Comparison of ENCODE assay signal across 27 mouse cellular contexts in genomic region chr9:111429363-111429750, GRCm38 (mm10). TPM values are rescaled to one million over a fixed set of nuclear protein-coding genes. Genes with fewer than 3 reads are reported as not detected.
DNase-seq lines count a peak whose midpoint lies in the region; ATAC-seq and TF ChIP-seq lines count a peak whose summit lies in the region.
"Had no signal": no experiment of that assay in that cellular context is flagged by ENCODE, and none has a peak within 500 bp of the region (broad histone marks: within the 10 kb centered on the region; RNA-seq: fewer than 3 reads in every experiment).

No protein-coding gene starts in this region.

- peaks cover 7% of the 10 kb centered on the region for H3K4me1 ChIP-seq in heart, embryonic 11.5 days (ENCODE audit: control insufficient read depth, insufficient read depth, low read length)
- H3K4me1 ChIP-seq in heart, adult 2 months (ENCODE audit: control insufficient read depth, insufficient read depth, low read length): no peaks in the 10 kb centered on the region; the same call in 1 of the 2 replicates
- H3K4me1 ChIP-seq: kidney, embryonic 15.5 days; limb, embryonic 15.5 days; liver, embryonic 15.5 days; megakaryocyte, embryonic 14.5 days had no signal

- H3K9me3 ChIP-seq in heart, embryonic 11.5 days (replicated peaks; ENCODE audit: control insufficient read depth, low read length): no peaks in the 10 kb centered on the region
- H3K9me3 ChIP-seq: forebrain, embryonic 10.5 days; hindbrain, embryonic 12.5 days; kidney, embryonic 15.5 days; limb, embryonic 15.5 days; liver, embryonic 15.5 days; midbrain, embryonic 13.5 days had no signal

- DNase-seq in heart, adult 2 months: no peak
- peak; percentile 94 for DNase-seq in Muller cell, postnatal 12 days (ENCODE audit: inconsistent ontology term)
- peak; percentile 21 for DNase-seq in forelimb bud, embryonic 11.5 days (ENCODE audit: low read depth, low spot score)
- peak; percentile 35 for DNase-seq in lung, postnatal 25 days (ENCODE audit: low spot score)
- no peak for DNase-seq in thymus, postnatal 14 days
- no peak for DNase-seq in left cerebral cortex, adult 8-10 months (ENCODE audit: low spot score in 2 of 2)
- no peak for DNase-seq in urinary bladder, postnatal 25 days (ENCODE audit: low spot score)
- DNase-seq: adrenal gland, postnatal 10 days; cerebellum, adult 2 months; cerebellum, postnatal 25 days; gastrocnemius, postnatal 36 days; kidney, postnatal 36 days; thymus, adult 2 months had no signal

- no peak overlapping the region for H3K9ac ChIP-seq in heart, embryonic 11.5 days (ENCODE audit: low read depth, low read length)
- H3K9ac ChIP-seq in heart, adult 2 months (ENCODE audit: low read depth, low read length): no peak overlapping the region
- H3K9ac ChIP-seq: hindbrain, embryonic 12.5 days; kidney, embryonic 15.5 days; limb, embryonic 15.5 days; liver, embryonic 15.5 days; midbrain, embryonic 13.5 days had no signal

- H3K27me3 ChIP-seq in heart, embryonic 11.5 days (ENCODE audit: control insufficient read depth, insufficient read depth, low read length): no peaks in the 10 kb centered on the region
- H3K27me3 ChIP-seq in heart, adult 2 months (ENCODE audit: control insufficient read depth, insufficient read depth, low read length): no peaks in the 10 kb centered on the region
- H3K27me3 ChIP-seq: hindbrain, embryonic 12.5 days; kidney, embryonic 15.5 days; limb, embryonic 15.5 days; liver, embryonic 15.5 days; megakaryocyte, embryonic 14.5 days; midbrain, embryonic 13.5 days had no signal

- intact Hi-C loops in heart, adult 2 months (cut with DNase I): no loop called here

- peak; percentile 77; the same call in 1 of the 2 replicates for ATAC-seq in heart, embryonic 11.5 days (replicated peaks; ENCODE audit: insufficient number of reproducible peaks, low FRiP score, low TSS enrichment)
- ATAC-seq: forebrain, embryonic 16.5 days; intestine, postnatal 0 days; midbrain, embryonic 13.5 days had no signal

- no peak overlapping the region for H3K27ac ChIP-seq in heart, embryonic 11.5 days (ENCODE audit: low read depth, low read length)
- no peak overlapping the region for H3K27ac ChIP-seq in heart, adult 2 months
- H3K27ac ChIP-seq: forebrain, embryonic 10.5 days; hindbrain, embryonic 12.5 days; kidney, embryonic 15.5 days; limb, embryonic 15.5 days; liver, embryonic 15.5 days; midbrain, embryonic 13.5 days had no signal

- no peaks in the 10 kb centered on the region for H3K79me2 ChIP-seq in heart, adult 2 months (replicated peaks; ENCODE audit: control insufficient read depth, insufficient read depth, low read length)

- H3K4me2 ChIP-seq in heart, embryonic 11.5 days: no peak overlapping the region
- H3K4me2 ChIP-seq: hindbrain, embryonic 12.5 days; kidney, embryonic 15.5 days; limb, embryonic 15.5 days; liver, embryonic 15.5 days; midbrain, embryonic 13.5 days had no signal

- TF ChIP-seq CTCF in heart, adult 2 months (IDR thresholded peaks at IDR 0.05): no peak

- 33% methylated on average over 2 of the region's 2 CpGs for WGBS in heart, embryonic 11.5 days (ENCODE audit: insufficient replicate concordance)
- WGBS in heart, adult 2 months: 42% methylated on average over 2 of the region's 2 CpGs

- no peak for TF ChIP-seq POLR2A in heart, adult 2 months (IDR thresholded peaks at IDR 0.05; ENCODE audit: insufficient read depth, low read depth, low read length)

- no peak overlapping the region for H3K4me3 ChIP-seq in heart, embryonic 11.5 days (ENCODE audit: low read depth, low read length)
- no peak overlapping the region for H3K4me3 ChIP-seq in heart, adult 2 months
- H3K4me3 ChIP-seq: forebrain, embryonic 10.5 days; hindbrain, embryonic 12.5 days; kidney, embryonic 15.5 days; limb, embryonic 15.5 days; liver, embryonic 15.5 days; megakaryocyte, embryonic 14.5 days; midbrain, embryonic 13.5 days had no signal

- no peaks in the 10 kb centered on the region for H3K36me3 ChIP-seq in heart, embryonic 11.5 days (ENCODE audit: control insufficient read depth, insufficient read depth, low read length)
- H3K36me3 ChIP-seq in heart, adult 2 months (ENCODE audit: control insufficient read depth, insufficient read depth, low read length): no peaks in the 10 kb centered on the region
- H3K36me3 ChIP-seq: forebrain, embryonic 10.5 days; hindbrain, embryonic 12.5 days; kidney, embryonic 15.5 days; limb, embryonic 15.5 days; liver, embryonic 15.5 days; midbrain, embryonic 13.5 days had no signal

- TF ChIP-seq EP300 in heart, adult 2 months (IDR thresholded peaks at IDR 0.05; ENCODE audit: insufficient read depth, low read depth, low read length): no peak

RNA-seq across cellular contexts. Expression of gene Dclk3, which starts 9.5 kb away (rescaled TPM):
- 1.3 and 2.0 TPM in 2 replicates for polyA plus RNA-seq in heart, embryonic 11.5 days (2014; fragmentation: Nextera tagmentation; extraction: Ambion mirVana)
- under 1 TPM; 0.23 to 0.39 TPM for total RNA-seq in heart, adult 2 months (2021)
- polyA plus RNA-seq in heart, adult 2 months (2012; rRNA removed): 0.33 and 0.44 TPM in 2 replicates
- 10 to 100 TPM; 51.1 to 57.2 (median 55.9) TPM for total RNA-seq in left cerebral cortex, adult 8-10 months (2022)
- total RNA-seq: MEL; monocyte, adult 5-6 weeks; neutrophil, adult 5-6 weeks had no signal
- polyA plus RNA-seq: C2C12; liver, embryonic 15.5 days had no signal

Comparison
In these comparisons a context has a peak if more than half of its experiments do, and no peak if none do; other contexts are left out.
1. DNase-seq: peak in Muller cell, postnatal 12 days (single experiment), forelimb bud, embryonic 11.5 days (single experiment) and lung, postnatal 25 days (single experiment); none in heart, adult 2 months (0 of 2), thymus, postnatal 14 days (single experiment), left cerebral cortex, adult 8-10 months (0 of 2) and urinary bladder, postnatal 25 days (single experiment).
2. RNA of gene Dclk3, which starts 9.5 kb away (total RNA-seq): 51.1 to 57.2 TPM in left cerebral cortex, adult 8-10 months; 0.23 to 0.39 TPM in heart, adult 2 months; every median in the first group is over 10 times any median in the second.